Mouse (Mus musculus) c-Kit-positive CD71-negative TER-119-negative erythroid progenitor cells, embryonic 14.5 days (primary cell): ENCODE data around the gene Rassf2.

Experiments used
- DNase-seq: peaks from one replicate; pipeline ENCODE4 v3.0.0-alpha.2; 2013; ENCODE audit warnings: low read depth

The Rassf2 gene

GRCm38 (mm10) chr2:132005445-132005844 lies 24.6 kb downstream of the Rassf2 start:
- DNase-seq: no peak

GRCm38 (mm10) chr2:132004495-132005136 lies 25.4 kb downstream of the Rassf2 start:
- DNase-seq: no peak

GRCm38 (mm10) chr2:132003916-132004315 lies 26.1 kb downstream of the Rassf2 start:
- DNase-seq: no peak

- no peak for DNase-seq
Measured at GRCm38 (mm10) chr2:132001696-132002334, 28.2 kb downstream of the Rassf2 start.

GRCm38 (mm10) chr2:131997356-131997755 lies 32.7 kb downstream of the Rassf2 start:
- DNase-seq: no peak

- no peak for DNase-seq
Measured at GRCm38 (mm10) chr2:131996369-131996768, 33.7 kb downstream of the Rassf2 start.

- DNase-seq: no peak
Measured at GRCm38 (mm10) chr2:131995742-131996141, 34.3 kb downstream of the Rassf2 start.

GRCm38 (mm10) chr2:131994971-131995370 lies 35.1 kb downstream of the Rassf2 start:
- DNase-seq: no peak

- DNase-seq: no peak
Measured at GRCm38 (mm10) chr2:131993563-131994088, 36.4 kb downstream of the Rassf2 start.

- DNase-seq: no peak
Measured at GRCm38 (mm10) chr2:131993151-131993550, 36.9 kb downstream of the Rassf2 start.

GRCm38 (mm10) chr2:131992487-131992886 lies 37.6 kb downstream of the Rassf2 start:
- no peak for DNase-seq

GRCm38 (mm10) chr2:131988550-131988949 lies 41.5 kb downstream of the Rassf2 start:
- no peak for DNase-seq

GRCm38 (mm10) chr2:131987950-131988349 lies 42.1 kb downstream of the Rassf2 start:
- no peak for DNase-seq

- peak; percentile 49 for DNase-seq
Measured at GRCm38 (mm10) chr2:131982546-131983196, 47.4 kb downstream of the Rassf2 start.

- DNase-seq: no peak
Measured at GRCm38 (mm10) chr2:131980866-131981265, 49.2 kb downstream of the Rassf2 start.

GRCm38 (mm10) chr2:131976663-131977062 lies 53.4 kb downstream of the Rassf2 start:
- DNase-seq: no peak

- no peak for DNase-seq
Measured at GRCm38 (mm10) chr2:131971098-131971497, 59.0 kb downstream of the Rassf2 start.

GRCm38 (mm10) chr2:131970597-131970996 lies 59.5 kb downstream of the Rassf2 start:
- no peak for DNase-seq

GRCm38 (mm10) chr2:131961671-131962070 lies 68.4 kb downstream of the Rassf2 start:
- no peak for DNase-seq

- DNase-seq: no peak
Measured at GRCm38 (mm10) chr2:131957731-131958222, 72.3 kb downstream of the Rassf2 start.

GRCm38 (mm10) chr2:131956336-131957256 lies 73.5 kb downstream of the Rassf2 start:
- DNase-seq: no peak

- DNase-seq: peak; percentile 20
Measured at GRCm38 (mm10) chr2:131955264-131955663, 74.8 kb downstream of the Rassf2 start.
